Comparison of ENCODE assay signal across 12 mouse cellular contexts in the genomic region with DNA sequence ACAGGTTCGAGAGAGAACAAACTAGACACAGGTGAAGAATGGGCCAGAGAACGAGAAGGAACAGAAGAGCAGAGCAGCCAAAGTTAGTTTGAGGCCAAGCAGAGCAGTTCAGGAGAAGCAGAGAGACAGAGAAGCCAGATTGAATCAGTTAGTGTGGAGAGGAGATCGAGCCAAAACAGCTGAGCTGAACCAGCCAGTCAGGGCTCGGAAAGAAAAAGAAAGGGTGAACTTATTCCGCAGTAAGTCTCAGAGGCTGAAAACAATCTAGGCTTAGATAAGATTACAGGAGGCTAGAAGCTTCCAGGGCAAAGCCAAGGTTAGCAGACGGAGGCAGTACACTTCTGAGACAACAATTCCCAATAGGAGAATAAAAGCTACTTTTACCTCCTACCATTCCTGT. TPM values are rescaled to one million over a fixed set of nuclear protein-coding genes. Genes with fewer than 3 reads are reported as not detected.
DNase-seq lines count a peak whose midpoint lies in the region; ATAC-seq and TF ChIP-seq lines count a peak whose summit lies in the region.
"Had no signal": no experiment of that assay in that cellular context is flagged by ENCODE, and none has a peak within 500 bp of the region (broad histone marks: within the 10 kb centered on the region; RNA-seq: fewer than 3 reads in every experiment).

No protein-coding gene starts in this region.

- H3K9ac ChIP-seq in intestine, postnatal 0 days (ENCODE audit: low read depth, low read length) = no peak overlapping the region
- no peak overlapping the region for H3K9ac ChIP-seq in stomach, postnatal 0 days (ENCODE audit: low read length)
- H3K9ac ChIP-seq in forebrain, postnatal 0 days = no peak overlapping the region
- H3K9ac ChIP-seq: hindbrain, embryonic 13.5 days; neural tube, embryonic 12.5 days had no signal

- no peak for TF ChIP-seq CTCF in gastrocnemius, adult 2 months (IDR thresholded peaks at IDR 0.05)
- no peak for TF ChIP-seq CTCF in spleen, adult 2 months (IDR thresholded peaks at IDR 0.05; ENCODE audit: extremely low read depth, insufficient read depth, insufficient read length, insufficient replicate concordance)
- no peak for TF ChIP-seq CTCF in intestine, postnatal 0 days (IDR thresholded peaks at IDR 0.05; ENCODE audit: low read depth)
- TF ChIP-seq CTCF in stomach, postnatal 0 days (IDR thresholded peaks at IDR 0.05; ENCODE audit: low read depth) = no peak
- TF ChIP-seq CTCF in forebrain, postnatal 0 days (IDR thresholded peaks at IDR 0.05; ENCODE audit: low read depth) = no peak

- no peak for TF ChIP-seq EP300 in stomach, postnatal 0 days (optimal IDR thresholded peaks at IDR 0.05)

- intact Hi-C loops in gastrocnemius, adult 2 months (cut with DNase I) = no loop called here
- intact Hi-C loops in gastrocnemius, postnatal 36 days (cut with DNase I) = no loop called here

- H3K4me1 ChIP-seq in spleen, adult 2 months (ENCODE audit: control insufficient read depth, insufficient read depth, insufficient read length) = no peaks in the 10 kb centered on the region
- no peaks in the 10 kb centered on the region for H3K4me1 ChIP-seq in intestine, postnatal 0 days (replicated peaks; ENCODE audit: control insufficient read depth, insufficient read depth, low read length)
- no peaks in the 10 kb centered on the region for H3K4me1 ChIP-seq in stomach, postnatal 0 days (replicated peaks; ENCODE audit: control insufficient read depth, insufficient read depth)
- H3K4me1 ChIP-seq in forebrain, postnatal 0 days (ENCODE audit: insufficient read depth) = no peaks in the 10 kb centered on the region
- H3K4me1 ChIP-seq: hindbrain, embryonic 13.5 days; neural tube, embryonic 12.5 days had no signal

- no peak overlapping the region for H3K4me3 ChIP-seq in gastrocnemius, adult 2 months
- peak overlapping the region; percentile 35 for H3K4me3 ChIP-seq in spleen, adult 2 months (ENCODE audit: extremely low read depth, insufficient read depth, insufficient read length)
- no peak overlapping the region for H3K4me3 ChIP-seq in intestine, postnatal 0 days (ENCODE audit: low read depth, low read length)
- no peak overlapping the region for H3K4me3 ChIP-seq in stomach, postnatal 0 days (ENCODE audit: low read depth, low read length)
- H3K4me3 ChIP-seq in forebrain, postnatal 0 days (ENCODE audit: low read depth, low read length) = no peak overlapping the region
- H3K4me3 ChIP-seq: hindbrain, embryonic 13.5 days; neural tube, embryonic 12.5 days had no signal

- peak overlapping the region; percentile 82 for H3K27ac ChIP-seq in gastrocnemius, adult 2 months
- H3K27ac ChIP-seq in spleen, adult 2 months (ENCODE audit: insufficient read depth, low read length) = peak overlapping the region; percentile 93
- peak overlapping the region; percentile 60 for H3K27ac ChIP-seq in intestine, postnatal 0 days (ENCODE audit: low read depth, low read length)
- peak overlapping the region; percentile 49; the same call in 1 of the 2 replicates for H3K27ac ChIP-seq in stomach, postnatal 0 days (replicated peaks)
- no peak overlapping the region for H3K27ac ChIP-seq in forebrain, postnatal 0 days (ENCODE audit: low read depth, low read length)
- H3K27ac ChIP-seq: hindbrain, embryonic 13.5 days; neural tube, embryonic 12.5 days had no signal

- no peaks in the 10 kb centered on the region for H3K9me3 ChIP-seq in intestine, postnatal 0 days (ENCODE audit: control insufficient read depth)
- H3K9me3 ChIP-seq in stomach, postnatal 0 days (ENCODE audit: control insufficient read depth, low read length) = no peaks in the 10 kb centered on the region
- H3K9me3 ChIP-seq in forebrain, postnatal 0 days (ENCODE audit: low read length) = no peaks in the 10 kb centered on the region
- H3K9me3 ChIP-seq: hindbrain, embryonic 13.5 days; neural tube, embryonic 12.5 days had no signal

- peaks cover 10% of the 10 kb centered on the region for H3K36me3 ChIP-seq in spleen, adult 2 months (ENCODE audit: control insufficient read depth, insufficient read depth, low read length)
- H3K36me3 ChIP-seq in intestine, postnatal 0 days (ENCODE audit: control insufficient read depth, insufficient read depth) = no peaks in the 10 kb centered on the region
- H3K36me3 ChIP-seq in stomach, postnatal 0 days (ENCODE audit: control insufficient read depth, insufficient read depth, low read length) = no peaks in the 10 kb centered on the region
- no peaks in the 10 kb centered on the region for H3K36me3 ChIP-seq in forebrain, postnatal 0 days (ENCODE audit: insufficient read depth)

- DNase-seq in gastrocnemius, adult 2 months = no peak
- no peak for DNase-seq in gastrocnemius, adult 8-10 months (ENCODE audit: low spot score in 2 of 2)
- no peak for DNase-seq in spleen, adult 2 months (ENCODE audit: low read depth in 1 of 2, low spot score in 2 of 2)
- DNase-seq in spleen, adult 18-20 months = no peak
- DNase-seq in stomach, postnatal 0 days (ENCODE audit: low spot score) = peak; percentile 50
- DNase-seq in gastrocnemius, postnatal 36 days = no peak
- no peak for DNase-seq in forebrain, postnatal 0 days
- DNase-seq: cerebellum, postnatal 14 days had no signal

- peak overlapping the region; percentile 30; the same call in 1 of the 2 replicates for H3K4me2 ChIP-seq in intestine, postnatal 0 days (replicated peaks; ENCODE audit: low read depth)
- H3K4me2 ChIP-seq in stomach, postnatal 0 days (replicated peaks; ENCODE audit: low read depth) = no peak overlapping the region
- H3K4me2 ChIP-seq in forebrain, postnatal 0 days (ENCODE audit: low read depth) = no peak overlapping the region
- H3K4me2 ChIP-seq: hindbrain, embryonic 13.5 days; neural tube, embryonic 12.5 days had no signal

- 0 out of 2 replicates have a peak, but pooled peaks have one; percentile 25 for ATAC-seq in intestine, postnatal 0 days
- ATAC-seq in stomach, postnatal 0 days (ENCODE audit: low FRiP score, low TSS enrichment) = peak; percentile 72
- no peak for ATAC-seq in forebrain, postnatal 0 days

- WGBS in spleen, adult 2 months = 39% methylated on average over 6 of the region's 6 CpGs
- WGBS in intestine, postnatal 0 days = 42% methylated on average over 6 of the region's 6 CpGs
- WGBS in stomach, postnatal 0 days = 50% methylated on average over 6 of the region's 6 CpGs
- 86% methylated on average over 6 of the region's 6 CpGs for WGBS in forebrain, postnatal 0 days

- no peak for TF ChIP-seq POLR2A in spleen, adult 2 months (IDR thresholded peaks at IDR 0.05; ENCODE audit: low read depth, low read length)

- no peaks in the 10 kb centered on the region for H3K27me3 ChIP-seq in spleen, adult 2 months (ENCODE audit: control insufficient read depth, insufficient read depth, low read length)
- no peaks in the 10 kb centered on the region for H3K27me3 ChIP-seq in intestine, postnatal 0 days (replicated peaks; ENCODE audit: control insufficient read depth, insufficient read depth, low read length)
- H3K27me3 ChIP-seq in stomach, postnatal 0 days (ENCODE audit: control insufficient read depth, insufficient read depth, low read length) = no peaks in the 10 kb centered on the region
- H3K27me3 ChIP-seq in forebrain, postnatal 0 days (ENCODE audit: insufficient read depth, low read length) = no peaks in the 10 kb centered on the region
- H3K27me3 ChIP-seq: hindbrain, embryonic 13.5 days; neural tube, embryonic 12.5 days had no signal

RNA-seq across cellular contexts. Expression of gene Cep85, which starts 21.9 kb away (rescaled TPM):
- 10 to 100 TPM; 60.1 to 73.8 TPM for total RNA-seq in gastrocnemius, adult 2 months (2021)
- 10 to 100 TPM; 46.5 to 67.7 (median 55.8) TPM for total RNA-seq in gastrocnemius, adult 8-10 months (2022)
- polyA plus RNA-seq in spleen, adult 2 months (2012; rRNA removed) = 15.2 and 20.8 TPM in 2 replicates
- polyA plus RNA-seq in intestine, postnatal 0 days (2015; fragmentation: Nextera tagmentation; extraction: Ambion mirVana) = 85.9 and 91.1 TPM in 2 replicates
- polyA plus RNA-seq in stomach, postnatal 0 days (2015; fragmentation: Nextera tagmentation; extraction: Ambion mirVana) = 87.6 and 102 TPM in 2 replicates
- total RNA-seq in gastrocnemius, postnatal 36 days (2021) = 10 to 100 TPM; 51.0 to 64.2 TPM
- 11.0 and 14.0 TPM in 2 replicates for total RNA-seq in forebrain, postnatal 0 days (2014; rRNA removed)
- polyA plus RNA-seq in forebrain, postnatal 0 days (2015; fragmentation: Nextera tagmentation; extraction: Ambion mirVana) = 11.8 and 13.5 TPM in 2 replicates

RNA-seq across cellular contexts. Expression of gene Sh3bgrl3, which starts 36.4 kb away (rescaled TPM):
- 10 to 100 TPM; 12.2 to 27.1 TPM for total RNA-seq in gastrocnemius, adult 2 months (2021)
- 10 to 100 TPM in 3 of 4 experiments, 1 to 10 TPM in 1; 9.0 to 16.5 (median 13.4) TPM for total RNA-seq in gastrocnemius, adult 8-10 months (2022)
- 1,465 and 2,211 TPM in 2 replicates for polyA plus RNA-seq in spleen, adult 2 months (2012; rRNA removed)
- polyA plus RNA-seq in intestine, postnatal 0 days (2015; fragmentation: Nextera tagmentation; extraction: Ambion mirVana) = 503 and 522 TPM in 2 replicates
- 522 and 533 TPM in 2 replicates for polyA plus RNA-seq in stomach, postnatal 0 days (2015; fragmentation: Nextera tagmentation; extraction: Ambion mirVana)
- 10 to 100 TPM; 17.1 to 19.7 TPM for total RNA-seq in gastrocnemius, postnatal 36 days (2021)
- 124 and 162 TPM in 2 replicates for total RNA-seq in forebrain, postnatal 0 days (2014; rRNA removed)
- 554 and 579 TPM in 2 replicates for polyA plus RNA-seq in forebrain, postnatal 0 days (2015; fragmentation: Nextera tagmentation; extraction: Ambion mirVana)

RNA-seq across cellular contexts. Expression of gene Gm7534, which starts 37.8 kb away (rescaled TPM):
- total RNA-seq in gastrocnemius, adult 2 months (2021) = not detected
- not detected for total RNA-seq in gastrocnemius, adult 8-10 months (2022)
- polyA plus RNA-seq in spleen, adult 2 months (2012; rRNA removed) = not detected in 2 replicates
- polyA plus RNA-seq in intestine, postnatal 0 days (2015; fragmentation: Nextera tagmentation; extraction: Ambion mirVana) = not detected in 2 replicates
- not detected in 2 replicates for polyA plus RNA-seq in stomach, postnatal 0 days (2015; fragmentation: Nextera tagmentation; extraction: Ambion mirVana)
- not detected for total RNA-seq in gastrocnemius, postnatal 36 days (2021)
- total RNA-seq in forebrain, postnatal 0 days (2014; rRNA removed) = not detected in 2 replicates
- polyA plus RNA-seq in forebrain, postnatal 0 days (2015; fragmentation: Nextera tagmentation; extraction: Ambion mirVana) = not detected in 2 replicates
- polyA plus RNA-seq: forebrain, embryonic 11.5 days; hindbrain, embryonic 13.5 days; neural tube, embryonic 12.5 days had no signal
